Mouse (Mus musculus) left cerebral cortex, adult 2 months (tissue): ENCODE data around the gene Itgad. TPM values are rescaled to one million over a fixed set of nuclear protein-coding genes. Genes with fewer than 3 reads are reported as not detected.

Source experiments
- DNase-seq, 2 experiments: peaks; one replicate each; pipeline ENCODE4 v3.0.0; 2021 to 2022; ENCODE audit warnings: low spot score in 2 of 2, mixed read lengths in 1 of 2; ENCODE audit errors: extremely low spot score in 1 of 2
- H3K27ac ChIP-seq: fragments of 200-600 bp; 2 replicates; pipeline ENCODE4 v1.8.1; 2022
- H3K4me3 ChIP-seq: fragments of 200-600 bp; 2 replicates; pipeline ENCODE4 v1.8.1; 2022
- CTCF ChIP-seq: fragments of 200-600 bp; IDR thresholded peaks from 2 replicates; pipeline ENCODE4 v1.8.1; 2022; ENCODE audit warnings: antibody characterized with exemption, mild to moderate bottlenecking, moderate library complexity
- intact Hi-C: fragments of 180-260 bp; cut with DNase I; formaldehyde crosslinking; loops from one replicate; pipeline ENCODE4 v1.15.1; 2025
- total RNA-seq, 2 experiments: library from RNA; stranded (reverse); gene quantifications; 2 replicates each; pipeline ENCODE4 v1.2.3; 2021

The Itgad gene
- total RNA-seq, 2 experiments from 2014 or later = not detected

- intact Hi-C loops = no loop called here
- Histone ChIP-seq H3K27ac (no peak overlapping the region), H3K4me3 (no peak overlapping the region)
- no peak for DNase-seq
- no peak for TF ChIP-seq CTCF
These were observed 48.9 kb downstream of the Itgad start for GRCm38 (mm10) chr7:128203071-128203470.

- intact Hi-C loops = no loop called here
- Histone ChIP-seq H3K4me3 (no peak overlapping the region), H3K27ac (no peak overlapping the region)
- no peak for DNase-seq
- no peak for TF ChIP-seq CTCF
These were observed 50.0 kb downstream of the Itgad start for GRCm38 (mm10) chr7:128204179-128204578.

- intact Hi-C loops = no loop called here
- no peak for TF ChIP-seq CTCF
- no peak overlapping the region for H3K4me3 ChIP-seq
- DNase-seq = no peak
- H3K27ac ChIP-seq = no peak overlapping the region
These were observed 51.5 kb downstream of the Itgad start for GRCm38 (mm10) chr7:128205695-128206094.

- no peak within 1 kb of the TSS for H3K27ac ChIP-seq
- TF ChIP-seq CTCF = no peak
- no peak for DNase-seq
- intact Hi-C loops = no loop called here
- H3K4me3 ChIP-seq = no peak within 1 kb of the TSS
These were observed 52.0 kb downstream of the Itgad start, which contains the start of gene Cox6a2 for GRCm38 (mm10) chr7:128206152-128206551. TSS of gene Cox6a2 (minus strand) at chr7:128206387.

GRCm38 (mm10) chr7:128208187-128208586 lies 54.0 kb downstream of the Itgad start:
- intact Hi-C loops = loop anchor here (2.0 kb wide), 2 partner anchors 109 to 215 kb away; partner anchors contain the start of gene Pycard
- DNase-seq = peak; percentile 52 to 55
- peak; percentile 95 for TF ChIP-seq CTCF
- Histone ChIP-seq H3K4me3 (no peak overlapping the region), H3K27ac (no peak overlapping the region)

GRCm38 (mm10) chr7:128209826-128210225 lies 55.6 kb downstream of the Itgad start:
- intact Hi-C loops = loop anchor here (2.0 kb wide), 2 partner anchors 111 to 217 kb away; partner anchors contain the start of gene Pycard
- DNase-seq = no peak
- Histone ChIP-seq H3K27ac (no peak overlapping the region), H3K4me3 (no peak overlapping the region)
- TF ChIP-seq CTCF = no peak

- Histone ChIP-seq H3K27ac (peak overlapping the region; percentile 72; the same call in 1 of the 2 replicates), H3K4me3 (no peak overlapping the region)
- DNase-seq = no peak
- intact Hi-C loops = no loop called here
- no peak for TF ChIP-seq CTCF
These were observed 65.8 kb downstream of the Itgad start for GRCm38 (mm10) chr7:128219952-128220351.

GRCm38 (mm10) chr7:128220936-128221335 lies 66.8 kb downstream of the Itgad start:
- DNase-seq = no peak
- intact Hi-C loops = no loop called here
- no peak for TF ChIP-seq CTCF
- Histone ChIP-seq H3K4me3 (no peak overlapping the region), H3K27ac (peak overlapping the region; percentile 72)

- DNase-seq = no peak
- Histone ChIP-seq H3K4me3 (no peak overlapping the region), H3K27ac (no peak overlapping the region)
- intact Hi-C loops = no loop called here
- no peak for TF ChIP-seq CTCF
These were observed 77.6 kb downstream of the Itgad start for GRCm38 (mm10) chr7:128231741-128232140.

- no peak overlapping the region for H3K4me3 ChIP-seq
- DNase-seq = no peak
- intact Hi-C loops = loop anchor here (5.0 kb wide), 2 partner anchors 63 to 458 kb away; partner anchors contain the start of gene BC017158
- H3K27ac ChIP-seq = no peak overlapping the region
- TF ChIP-seq CTCF = no peak
These were observed 80.6 kb downstream of the Itgad start for GRCm38 (mm10) chr7:128234796-128235195.

- no peak for DNase-seq
- H3K4me3 ChIP-seq = no peak overlapping the region
- intact Hi-C loops = loop anchor here (5.0 kb wide), 2 partner anchors 62 to 457 kb away; partner anchors contain the start of gene BC017158
- no peak overlapping the region for H3K27ac ChIP-seq
- no peak for TF ChIP-seq CTCF
These were observed 81.3 kb downstream of the Itgad start for GRCm38 (mm10) chr7:128235481-128235880.

GRCm38 (mm10) chr7:128236426-128236825 lies 82.2 kb downstream of the Itgad start:
- no peak for DNase-seq
- Histone ChIP-seq H3K27ac (peak overlapping the region; percentile 97), H3K4me3 (no peak overlapping the region)
- TF ChIP-seq CTCF = no peak
- intact Hi-C loops = loop anchor here (5.0 kb wide), 2 partner anchors 61 to 456 kb away; partner anchors contain the start of gene BC017158
